8 mouse cellular contexts compared by ENCODE assay signal in the genomic region with DNA sequence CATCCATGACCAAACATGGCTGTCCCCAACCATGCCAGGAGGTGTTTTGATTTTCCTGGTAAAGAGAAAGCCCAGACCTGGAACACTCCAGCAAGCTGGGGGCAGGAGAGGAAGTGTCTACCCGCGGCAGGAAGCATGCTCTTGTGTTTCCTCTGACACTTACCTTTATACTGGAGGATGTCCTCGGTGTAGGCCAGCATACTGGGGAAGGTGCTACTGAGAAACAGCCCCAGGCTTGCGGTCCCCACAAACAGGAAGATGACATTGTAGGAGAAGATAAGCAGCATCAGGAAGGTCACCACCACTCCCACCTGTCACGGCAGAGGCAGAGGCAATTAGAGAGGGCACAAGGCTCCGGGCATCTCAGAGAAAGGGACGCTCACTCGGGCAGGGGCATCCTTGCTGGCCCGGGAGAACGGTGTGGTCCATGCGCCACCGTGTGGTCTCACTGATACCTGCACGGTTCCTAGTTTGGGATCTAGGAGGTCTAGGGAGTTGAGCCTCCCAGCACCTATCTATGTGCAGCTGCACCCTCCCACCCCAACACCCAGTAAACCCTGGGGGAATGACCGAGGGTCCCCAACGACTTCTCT. TPM values are rescaled to one million over a fixed set of nuclear protein-coding genes. Genes with fewer than 3 reads are reported as not detected.
DNase-seq lines count a peak whose midpoint lies in the region; TF ChIP-seq lines count a peak whose summit lies in the region.

No protein-coding gene starts in this region.

- no peak overlapping the region for H3K4me3 ChIP-seq in kidney, adult 2 months (ENCODE audit: insufficient read depth, low read depth, low read length)
- H3K4me3 ChIP-seq in liver, adult 2 months (ENCODE audit: insufficient read depth, low read depth, low read length), result no peak overlapping the region

- peak; percentile 91 for TF ChIP-seq CTCF in kidney, adult 2 months (conservative IDR thresholded peaks at IDR 0.05; ENCODE audit: insufficient read depth, insufficient read length, low read depth, low read length)
- peak; percentile 93 for TF ChIP-seq CTCF in liver, adult 2 months (IDR thresholded peaks at IDR 0.05; ENCODE audit: low read depth, low read length)

- TF ChIP-seq POLR2A in kidney, adult 2 months (IDR thresholded peaks at IDR 0.05; ENCODE audit: low read depth, low read length), result no peak
- TF ChIP-seq POLR2A in liver, adult 2 months (IDR thresholded peaks at IDR 0.05; ENCODE audit: extremely low read depth, insufficient read depth, low read length), result no peak

- no peaks in the 10 kb centered on the region for H3K4me1 ChIP-seq in kidney, adult 2 months (ENCODE audit: control insufficient read depth, insufficient read depth, low read length)
- H3K4me1 ChIP-seq in liver, adult 2 months (ENCODE audit: control insufficient read depth, insufficient read depth, low read length), result no peaks in the 10 kb centered on the region

- no peaks in the 10 kb centered on the region for H3K27me3 ChIP-seq in kidney, adult 2 months (replicated peaks; ENCODE audit: control insufficient read depth, insufficient read depth, low read length)
- H3K27me3 ChIP-seq in liver, adult 2 months (ENCODE audit: control insufficient read depth, insufficient read depth, low read length), result no peaks in the 10 kb centered on the region

- H3K79me2 ChIP-seq in liver, adult 2 months (ENCODE audit: control insufficient read depth, insufficient read depth, low read length), result no peaks in the 10 kb centered on the region

- WGBS in kidney, adult 2 months, result 22% methylated on average over 15 of the region's 15 CpGs
- 20% methylated on average over 15 of the region's 15 CpGs for WGBS in liver, adult 2 months

- peak; percentile 23 to 44 for DNase-seq in urinary bladder, adult 18-20 months (ENCODE audit: low spot score in 2 of 2)
- DNase-seq in urinary bladder, postnatal 10 days (ENCODE audit: low spot score), result no peak
- DNase-seq in cerebellum, postnatal 36 days, result peak; percentile 73 to 76
- peak; percentile 32 for DNase-seq in gastrocnemius, postnatal 25 days
- DNase-seq in kidney, adult 2 months, result peak; percentile 64
- peak; percentile 15 for DNase-seq in liver, adult 2 months (ENCODE audit: extremely low read depth, low read depth, low spot score)
- DNase-seq in naive thymus-derived CD4-positive, alpha-beta T cell, adult 2 months (ENCODE audit: low read depth), result peak; percentile 83
- peak; percentile 52 to 55 for DNase-seq in spleen, postnatal 36 days (ENCODE audit: low spot score in 2 of 2)

- H3K36me3 ChIP-seq in kidney, adult 2 months (ENCODE audit: control insufficient read depth, insufficient read depth, low read length), result no peaks in the 10 kb centered on the region
- H3K36me3 ChIP-seq in liver, adult 2 months (ENCODE audit: control insufficient read depth, insufficient read depth, low read length), result no peaks in the 10 kb centered on the region

- no peak overlapping the region for H3K9ac ChIP-seq in liver, adult 2 months (ENCODE audit: low read depth, low read length)

- no peak overlapping the region for H3K27ac ChIP-seq in kidney, adult 2 months (ENCODE audit: insufficient read depth, low read depth, low read length)
- no peak overlapping the region for H3K27ac ChIP-seq in liver, adult 2 months (replicated peaks; ENCODE audit: insufficient read depth, low read depth, low read length)

RNA-seq across cellular contexts. Expression of gene Mfsd4a, which starts 21.6 kb away (rescaled TPM):
- 1 to 10 TPM; 2.4 to 3.9 TPM for total RNA-seq in gastrocnemius, postnatal 25 days (2021)
- 64.1 and 84.5 TPM in 2 replicates for polyA plus RNA-seq in kidney, adult 2 months (2012; rRNA removed)
- total RNA-seq in liver, adult 2 months (2014; rRNA removed), result 0.09 and 0.13 TPM in 2 replicates
- polyA plus RNA-seq in liver, adult 2 months (2012; rRNA removed), result 0.12 and 0.21 TPM in 2 replicates

RNA-seq across cellular contexts. Expression of gene Elk4, which starts 38.8 kb away (rescaled TPM):
- 10 to 100 TPM; 59.2 to 59.9 TPM for total RNA-seq in gastrocnemius, postnatal 25 days (2021)
- 18.4 and 27.8 TPM in 2 replicates for polyA plus RNA-seq in kidney, adult 2 months (2012; rRNA removed)
- total RNA-seq in liver, adult 2 months (2014; rRNA removed), result 39.4 and 42.1 TPM in 2 replicates
- polyA plus RNA-seq in liver, adult 2 months (2012; rRNA removed), result 17.2 and 23.3 TPM in 2 replicates
